Mouse (Mus musculus) thymus, adult 18-20 months (tissue): ENCODE results near the gene Cnga3.

Experiments
- DNase-seq, 2 experiments: peaks; one replicate each; pipeline ENCODE4 v3.0.0; 2022; ENCODE audit warnings: mixed read lengths in 2 of 2

Gene Cnga3

DNA sequence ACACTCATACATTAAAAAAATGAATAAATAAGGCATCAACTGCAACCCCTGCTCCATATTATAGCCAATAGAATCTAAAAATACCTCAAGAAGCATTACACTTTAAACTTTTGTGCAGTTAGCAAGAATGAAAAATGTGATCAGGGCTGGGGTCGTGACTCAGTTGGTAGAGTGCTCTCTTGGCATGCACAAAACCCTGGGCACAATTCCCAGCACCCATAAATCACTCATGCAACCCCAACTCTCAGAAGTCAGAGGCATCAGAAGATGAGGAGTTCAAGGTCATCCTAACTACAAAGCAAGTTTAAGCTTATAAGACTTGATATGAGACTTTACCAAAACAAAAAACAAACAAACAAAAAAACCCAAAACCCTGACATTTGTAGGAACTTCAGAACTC lies 73.5 kb downstream of the Cnga3 start:
- no peak for DNase-seq

DNA sequence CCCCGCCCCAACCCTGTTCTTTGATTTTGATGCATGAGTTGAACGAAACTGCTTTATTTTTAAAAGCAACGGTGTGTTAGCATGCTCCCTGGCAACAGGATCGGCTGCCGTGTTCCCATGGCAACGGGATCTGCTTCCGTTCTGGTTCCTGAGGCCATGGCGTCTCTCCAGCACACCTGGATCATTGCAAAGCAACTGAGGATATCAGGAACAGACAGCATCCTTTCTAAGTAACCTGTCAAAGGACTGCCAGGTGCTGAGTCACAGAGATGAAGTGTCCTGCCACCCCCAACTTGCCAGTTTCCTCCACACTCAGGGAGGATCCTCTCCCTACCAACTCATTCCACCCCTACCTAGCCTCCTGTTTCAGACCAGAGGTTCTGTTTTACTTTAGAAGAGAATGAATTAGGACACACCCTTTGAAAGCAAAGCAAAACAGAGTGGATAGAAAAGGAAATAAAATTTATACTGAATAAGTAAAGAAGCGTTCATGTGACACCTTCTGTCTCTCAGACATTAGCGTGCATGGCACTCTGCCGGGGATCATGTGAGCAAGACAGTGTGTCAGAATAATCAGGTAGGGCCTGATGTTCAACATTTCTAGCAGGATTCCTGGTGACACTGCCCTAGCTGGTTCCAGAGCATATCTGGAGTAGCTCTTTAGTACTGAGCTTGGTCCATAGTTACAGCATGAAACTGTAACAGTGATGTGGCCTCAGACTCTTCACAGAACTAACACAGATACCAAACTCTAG lies 74.1 kb downstream of the Cnga3 start:
- DNase-seq, result no peak

DNA sequence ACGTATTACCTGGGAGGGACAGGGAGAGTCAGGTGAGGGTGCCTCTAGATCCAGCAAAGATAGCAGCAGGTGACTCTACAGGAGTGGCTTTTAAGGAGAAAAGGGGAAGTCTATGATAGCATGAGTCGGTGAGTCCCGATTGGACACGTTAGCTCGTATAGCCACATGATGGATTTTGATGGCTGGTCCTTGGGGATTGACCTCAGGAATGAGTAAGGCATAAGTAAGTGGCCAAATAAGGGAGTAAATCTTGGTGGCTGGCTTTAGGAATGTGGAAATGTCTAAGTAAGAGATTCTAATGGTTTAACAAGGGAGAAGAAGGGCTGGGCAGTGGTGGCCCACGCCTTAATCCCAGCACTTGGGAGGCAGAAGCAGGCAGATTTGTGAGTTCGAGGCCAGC lies 74.7 kb downstream of the Cnga3 start:
- no peak for DNase-seq

DNA sequence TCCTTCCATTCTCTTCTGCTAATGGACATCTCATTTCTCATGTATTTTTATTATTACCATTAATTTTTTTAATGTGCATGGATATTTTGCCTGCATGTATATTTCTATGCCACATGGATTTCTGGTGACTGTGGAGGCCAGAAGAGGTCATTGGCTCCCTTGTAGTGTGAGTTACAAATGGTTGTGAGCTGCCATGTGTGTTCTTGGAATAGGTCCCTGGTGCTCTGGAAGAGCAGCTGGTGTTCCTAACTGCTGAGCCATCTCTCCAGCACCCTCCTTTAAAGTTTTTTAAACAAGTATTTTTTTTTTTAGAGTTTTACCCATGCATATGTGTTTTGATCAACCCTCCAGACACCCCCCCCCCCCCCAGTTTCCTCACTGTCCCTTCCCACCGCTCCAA lies 82.2 kb downstream of the Cnga3 start:
- DNase-seq, result no peak

DNA sequence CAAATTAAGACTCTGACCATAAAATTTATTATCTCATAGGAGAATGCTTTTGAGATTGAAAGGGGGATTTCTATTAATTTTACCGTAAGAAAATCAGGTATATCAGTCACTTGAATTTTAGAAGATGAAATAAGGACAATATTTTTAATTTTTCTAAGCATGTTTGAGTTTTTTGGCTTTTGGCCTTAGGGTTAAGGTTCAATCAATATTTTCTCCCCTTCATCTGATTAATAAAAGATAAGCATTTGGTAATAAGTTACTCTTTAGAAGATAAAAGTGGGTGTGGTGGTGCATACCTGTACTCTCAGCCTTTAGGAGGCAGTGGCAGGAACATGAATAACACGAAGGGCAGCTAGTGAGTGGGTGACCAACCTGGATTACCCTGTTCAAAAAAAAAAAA lies 84.7 kb downstream of the Cnga3 start:
- DNase-seq, result no peak

DNA sequence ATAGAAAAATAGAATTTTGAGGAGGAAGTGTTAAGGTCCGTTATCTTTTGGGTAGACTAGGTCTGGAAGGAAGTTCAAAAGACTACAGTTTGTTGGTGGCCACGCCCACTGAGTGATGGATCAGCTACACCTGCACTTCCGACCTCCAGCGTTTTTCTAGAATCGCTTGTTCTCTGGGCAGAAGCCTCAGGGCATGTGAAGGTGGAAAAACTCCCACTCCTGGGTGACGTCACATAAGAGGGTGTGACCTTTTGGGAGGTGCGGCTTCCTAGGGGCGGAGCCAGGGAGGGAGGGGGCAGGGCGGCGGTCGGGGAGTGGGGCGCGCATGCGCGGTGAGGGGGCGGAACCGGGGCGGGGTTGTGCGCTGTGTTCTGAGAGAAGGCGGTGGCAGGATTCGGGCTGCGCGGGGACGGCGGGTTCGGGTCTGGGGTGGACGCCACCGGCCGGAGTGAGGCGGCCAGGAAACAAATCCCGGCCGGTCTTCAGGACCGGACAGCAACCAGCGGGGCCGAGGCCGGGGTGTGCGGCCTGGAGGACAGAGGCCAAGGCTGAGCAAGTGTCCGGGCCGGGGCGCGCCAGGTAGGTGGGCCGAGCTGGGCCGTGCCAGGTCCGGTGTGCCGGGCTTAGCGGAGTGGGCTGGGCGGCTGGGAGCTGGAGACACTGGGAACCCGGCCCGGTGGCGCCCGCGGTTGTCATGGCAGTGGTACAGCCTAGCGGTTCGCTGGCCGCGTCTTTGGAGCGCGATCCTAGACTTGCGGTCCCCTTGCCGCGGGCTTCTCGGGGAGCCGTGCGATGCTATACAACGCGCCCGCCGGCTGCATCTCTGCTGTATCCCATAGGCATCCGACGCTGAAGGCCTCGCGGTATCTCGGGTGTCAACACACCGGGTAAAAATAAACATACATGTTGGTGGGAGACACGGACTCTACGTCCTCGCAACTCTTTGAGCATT lies 85.6 kb downstream of the Cnga3 start, which contains the start of gene Inpp4a:
Gene Inpp4a, plus strand, starts transcription at position 326 of the 952 bp plus-strand sequence.
- peak; percentile 89 for DNase-seq

DNA sequence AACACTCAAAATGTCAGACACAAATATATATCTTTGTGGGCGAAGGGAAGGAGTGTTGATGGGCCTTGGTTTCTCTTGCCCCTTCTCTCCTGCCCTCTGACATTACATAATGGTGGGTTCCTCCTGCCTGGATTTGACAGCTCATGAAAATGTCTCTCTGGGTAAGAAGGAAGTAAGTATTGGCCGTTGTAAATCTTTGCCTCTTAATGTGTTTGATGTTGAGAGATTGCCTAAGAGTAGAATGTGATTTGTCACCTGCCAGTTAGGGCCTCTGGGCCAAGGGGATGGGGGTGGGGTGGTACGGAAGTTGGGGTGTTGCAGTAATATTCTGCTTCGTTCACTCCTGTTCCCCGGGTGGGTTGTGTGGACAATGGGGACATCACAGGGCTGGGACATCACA lies 86.4 kb downstream of the Cnga3 start:
- no peak for DNase-seq

DNA sequence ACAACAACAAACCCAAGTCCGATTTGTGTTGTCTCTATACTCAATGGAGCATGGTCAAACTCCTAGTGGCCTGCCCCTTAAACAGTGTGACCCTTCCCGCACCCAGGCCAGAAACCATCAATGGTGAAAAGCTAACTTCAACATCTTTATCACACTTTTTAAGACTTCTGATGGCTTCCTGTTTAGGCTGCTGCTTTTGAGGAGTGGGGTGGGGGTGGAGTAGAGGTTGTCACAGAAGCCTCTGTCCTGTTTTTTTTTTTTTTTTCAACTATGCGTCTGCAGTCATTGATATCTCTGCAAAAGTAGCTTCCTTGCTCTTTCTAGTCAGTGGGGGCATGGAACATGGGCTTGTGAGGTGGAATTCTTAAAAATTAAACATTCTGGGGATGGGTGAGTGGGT lies 88.6 kb downstream of the Cnga3 start:
- no peak for DNase-seq

DNA sequence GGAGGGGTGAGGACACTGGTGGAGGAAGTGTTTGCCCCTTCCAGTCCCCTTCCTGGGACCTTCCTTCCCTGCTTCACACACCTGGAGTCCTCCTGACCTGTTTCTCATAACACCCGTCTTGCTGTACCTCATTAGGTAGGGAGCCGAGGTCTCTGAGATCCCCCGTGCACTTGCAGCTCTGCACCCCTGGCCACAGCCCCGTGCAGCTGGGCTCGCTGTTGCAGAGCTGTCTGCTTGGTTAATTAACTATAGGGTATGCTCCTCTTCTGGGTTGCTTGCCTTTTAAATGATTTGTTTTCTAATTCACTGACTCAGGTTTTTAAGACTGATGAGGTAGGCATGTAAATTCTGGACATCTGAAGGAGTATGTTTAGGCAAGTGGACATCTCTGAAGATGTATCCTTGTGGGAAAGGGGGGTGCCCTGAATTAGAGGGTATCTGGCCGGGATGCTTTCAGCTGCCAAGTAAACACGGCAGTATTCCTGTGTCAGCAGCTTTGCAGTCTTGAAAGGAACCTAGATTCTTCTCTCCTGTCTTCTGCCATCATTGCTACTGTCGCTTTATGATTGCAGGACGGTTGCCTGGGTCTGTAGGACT lies 91.6 kb downstream of the Cnga3 start:
- no peak for DNase-seq

DNA sequence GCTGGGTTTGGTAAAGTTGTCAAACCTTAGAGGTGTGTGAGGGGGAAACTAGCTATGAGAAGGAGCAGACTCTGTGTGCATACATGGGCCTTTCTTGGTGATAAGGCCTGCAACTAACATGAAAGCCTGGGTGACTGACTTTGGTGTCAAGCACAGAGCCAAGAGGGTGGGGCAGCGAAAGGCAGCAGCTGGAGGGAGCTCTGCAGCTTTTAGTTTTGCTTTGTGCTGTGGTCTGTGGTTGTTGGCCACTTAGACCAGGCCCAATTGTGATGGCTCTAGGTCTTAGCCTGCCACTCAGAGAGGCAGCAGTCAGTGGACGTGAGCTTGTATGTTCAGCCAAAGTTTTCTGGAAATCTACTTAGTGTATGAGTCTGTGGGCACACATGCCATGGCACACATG lies 93.4 kb downstream of the Cnga3 start:
- DNase-seq, result no peak

DNA sequence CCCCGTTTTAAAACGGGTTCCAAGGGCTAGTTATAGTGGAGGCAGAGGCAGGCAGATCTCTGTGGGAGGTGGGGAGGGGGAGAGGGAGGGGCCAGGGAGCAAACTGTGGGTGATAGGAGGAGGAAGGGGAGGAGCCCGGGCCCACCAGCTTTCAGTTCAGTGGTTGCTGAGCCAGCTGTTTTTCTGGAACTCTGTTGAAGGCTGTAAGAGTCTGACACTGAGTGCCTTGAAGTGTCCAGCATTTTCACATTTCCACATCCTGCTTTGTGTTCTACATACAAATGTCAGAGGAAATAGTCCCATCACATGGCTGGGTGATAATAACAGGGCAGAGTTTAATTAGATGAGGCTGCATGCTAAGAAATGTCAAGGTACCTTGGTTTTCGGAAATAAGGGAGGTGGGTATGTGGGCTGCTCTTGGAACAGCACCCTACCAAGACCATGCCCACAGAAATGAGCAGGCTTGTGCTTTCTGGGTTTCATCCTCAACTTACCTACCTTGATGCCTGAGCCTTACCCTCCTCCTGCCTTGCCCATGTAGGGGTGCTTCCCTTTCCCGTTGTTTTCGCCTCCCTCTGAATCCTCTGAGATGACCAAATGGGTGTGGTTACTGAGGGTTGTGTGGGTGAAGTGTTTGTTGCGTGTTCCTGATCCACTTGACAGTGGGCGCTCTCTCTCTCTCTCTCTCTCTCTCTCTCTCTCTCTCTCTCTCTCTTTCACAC lies 93.9 kb downstream of the Cnga3 start:
- DNase-seq, result no peak

DNA sequence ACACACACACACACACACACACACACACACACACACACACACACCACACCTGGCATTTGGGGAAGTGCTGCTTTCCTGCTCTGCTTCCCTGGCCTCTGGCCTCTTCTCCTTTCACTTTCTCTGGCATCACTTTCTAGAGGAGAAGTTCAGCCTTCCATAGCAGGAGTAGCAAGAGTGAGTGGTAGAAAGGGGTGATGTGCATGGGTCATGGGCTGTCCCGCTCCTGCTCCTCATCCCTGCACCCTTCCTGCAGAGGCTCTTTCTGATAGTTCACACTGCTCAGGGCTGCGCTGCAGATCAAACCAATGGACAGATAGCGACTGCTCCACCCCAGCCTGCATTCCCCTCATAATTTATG lies 94.5 kb downstream of the Cnga3 start:
- DNase-seq, result no peak

DNA sequence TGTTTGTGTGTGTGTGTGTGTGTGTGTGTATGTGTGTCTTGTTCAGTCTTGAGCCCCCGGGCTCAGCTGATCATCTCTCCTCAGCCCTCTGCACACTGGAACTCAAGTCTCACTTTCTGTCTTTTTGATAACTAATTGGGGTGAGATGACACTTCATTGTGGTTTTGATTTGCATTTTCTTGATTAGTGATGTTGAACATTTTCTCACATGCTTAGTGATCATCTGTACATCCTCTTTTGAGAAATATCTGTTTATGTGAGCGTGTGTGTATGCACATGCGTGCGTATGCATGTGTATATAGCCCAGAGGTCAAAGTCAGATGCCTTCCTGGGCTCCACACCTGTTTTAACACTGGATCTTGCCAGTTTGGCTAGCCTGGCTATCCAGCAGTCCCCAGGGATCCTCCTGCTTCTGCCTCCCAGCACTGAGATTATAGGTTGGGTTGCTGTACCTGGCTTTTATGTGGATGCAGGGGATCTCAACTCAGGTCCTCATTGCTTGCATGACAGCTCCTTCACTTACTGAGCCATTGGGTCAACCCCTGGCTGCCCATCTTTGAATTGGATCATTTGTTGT lies 95.8 kb downstream of the Cnga3 start:
- no peak for DNase-seq
